Mouse (Mus musculus) thymus, adult 2 months (tissue): ENCODE results near the gene H2-DMb1. TPM values are rescaled to one million over a fixed set of nuclear protein-coding genes. Genes with fewer than 3 reads are reported as not detected.

Experiments used
- DNase-seq: peaks from one replicate; pipeline ENCODE4 v3.0.0; 2021
- H3K27ac ChIP-seq: fragments of 200-500 bp; 2 replicates; pipeline ENCODE4 v1.5.1; 2012; ENCODE audit warnings: low read length, control low read depth; ENCODE audit not compliant: control insufficient read depth, insufficient read depth
- H3K27me3 ChIP-seq: fragments of 200-500 bp; 2 replicates; pipeline ENCODE4 v1.6.1; 2012; ENCODE audit warnings: mild to moderate bottlenecking, low read length, moderate library complexity, mixed read lengths; ENCODE audit not compliant: control insufficient read depth, insufficient read depth
- H3K36me3 ChIP-seq: fragments of 200-500 bp; 2 replicates; pipeline ENCODE4 v1.6.1; 2012; ENCODE audit warnings: mild to moderate bottlenecking, low read length, moderate library complexity; ENCODE audit not compliant: control insufficient read depth, insufficient read depth
- H3K4me1 ChIP-seq: fragments of 200-500 bp; replicated peaks from 2 replicates; pipeline ENCODE4 v1.6.1; 2012; ENCODE audit warnings: low read length; ENCODE audit not compliant: control insufficient read depth, insufficient read depth
- H3K4me3 ChIP-seq: fragments of 200-500 bp; 2 replicates; pipeline ENCODE4 v1.5.1; 2012; ENCODE audit warnings: mild to moderate bottlenecking, low read length, control low read depth, moderate library complexity; ENCODE audit not compliant: control insufficient read depth, insufficient read depth
- CTCF ChIP-seq: fragments of 200-500 bp; IDR thresholded peaks from 2 replicates; pipeline ENCODE4 v1.5.1; 2012; ENCODE audit warnings: mild to moderate bottlenecking, control low read depth, low read length, moderate library complexity, borderline replicate concordance; ENCODE audit not compliant: control insufficient read depth, poor library complexity, insufficient read depth; ENCODE audit errors: extremely low read depth
- POLR2A ChIP-seq: fragments of 200-500 bp; IDR thresholded peaks from 2 replicates; pipeline ENCODE4 v1.6.1; 2012; ENCODE audit warnings: mild to moderate bottlenecking, low read length, control low read depth, moderate library complexity; ENCODE audit not compliant: control insufficient read depth, poor library complexity, insufficient read depth; ENCODE audit errors: extremely low read depth
- WGBS: fragments of 180-500 bp; shearing (Covaris S2); methylation state at CpG from one replicate; pipeline ENCODE4 v1.1.7; 2018; 5-methylcytosine and 5-hydroxymethylcytosine counted together
- polyA plus RNA-seq: library from polyadenylated mRNA; depleted of rRNA; stranded (reverse); fragments of >200 nt; gene quantifications from 2 replicates; pipeline ENCODE4 v1.2.3, GENCODE M21; 2012

The H2-DMb1 gene
- polyA plus RNA-seq, 1 experiment: 197 TPM

GRCm38 (mm10) chr17:34187261-34187916, 34.5 kb downstream of the H2-DMb1 start, which contains the start of the genes Tap1 and Psmb9:
Gene Tap1 (plus strand): TSS chr17:34187553.
Gene Psmb9 (minus strand): TSS chr17:34187764.
- TF ChIP-seq POLR2A (peak; percentile 86), CTCF (peak; percentile 46; the same call in 1 of the 2 replicates)
- H3K27ac ChIP-seq: peak within 1 kb of the TSS; percentile 86
- H3K27me3 ChIP-seq: no peaks in the 10 kb centered on the region
- H3K36me3 ChIP-seq: peaks cover 12% of the 10 kb centered on the region
- under 1% methylated on average over 46 of the region's 46 CpGs for WGBS
- H3K4me1 ChIP-seq: peaks cover 35% of the 10 kb centered on the region
- peak; percentile 99 for DNase-seq
- peak within 1 kb of the TSS; percentile 62 for H3K4me3 ChIP-seq

GRCm38 (mm10) chr17:34188010-34188409, 35.1 kb downstream of the H2-DMb1 start:
- TF ChIP-seq CTCF (no peak; the same call in 1 of the 2 replicates), POLR2A (no peak)
- H3K36me3 ChIP-seq: peaks cover 15% of the 10 kb centered on the region
- under 1% methylated on average over 20 of the region's 20 CpGs for WGBS
- H3K4me3 ChIP-seq: peak overlapping the region; percentile 62
- peaks cover 35% of the 10 kb centered on the region for H3K4me1 ChIP-seq
- H3K27me3 ChIP-seq: no peaks in the 10 kb centered on the region
- no peak for DNase-seq
- peak overlapping the region; percentile 81 for H3K27ac ChIP-seq

GRCm38 (mm10) chr17:34188986-34189385, 36.1 kb downstream of the H2-DMb1 start:
- no peak for DNase-seq
- peaks cover 37% of the 10 kb centered on the region for H3K4me1 ChIP-seq
- peaks cover 14% of the 10 kb centered on the region; the same call in 1 of the 2 replicates for H3K36me3 ChIP-seq
- WGBS: 40% methylated on average over 6 of the region's 6 CpGs
- TF ChIP-seq CTCF: no peak
- TF ChIP-seq POLR2A: no peak
- peak overlapping the region; percentile 32 for H3K4me3 ChIP-seq
- peak overlapping the region; percentile 17; the same call in 1 of the 2 replicates for H3K27ac ChIP-seq
- no peaks in the 10 kb centered on the region for H3K27me3 ChIP-seq

GRCm38 (mm10) chr17:34192852-34193251, 40.0 kb downstream of the H2-DMb1 start:
- no peak for TF ChIP-seq POLR2A
- TF ChIP-seq CTCF: no peak
- Histone ChIP-seq H3K27ac (no peak overlapping the region), H3K27me3 (no peaks in the 10 kb centered on the region), H3K4me3 (no peak overlapping the region), H3K4me1 (peaks cover 33% of the 10 kb centered on the region), H3K36me3 (peaks cover 18% of the 10 kb centered on the region)
- 95% methylated on average over 16 of the region's 16 CpGs for WGBS
- DNase-seq: no peak

GRCm38 (mm10) chr17:34193468-34193867, 40.6 kb downstream of the H2-DMb1 start:
- Histone ChIP-seq H3K27me3 (no peaks in the 10 kb centered on the region), H3K27ac (no peak overlapping the region), H3K4me3 (no peak overlapping the region), H3K4me1 (peaks cover 30% of the 10 kb centered on the region), H3K36me3 (peaks cover 18% of the 10 kb centered on the region)
- no peak for DNase-seq
- no peak for TF ChIP-seq POLR2A
- TF ChIP-seq CTCF: no peak
- WGBS: 89% methylated on average over 8 of the region's 8 CpGs

GRCm38 (mm10) chr17:34194723-34195122, 41.9 kb downstream of the H2-DMb1 start:
- 94% methylated on average over 4 of the region's 4 CpGs for WGBS
- Histone ChIP-seq H3K36me3 (peaks cover 16% of the 10 kb centered on the region), H3K27me3 (no peaks in the 10 kb centered on the region), H3K4me3 (no peak overlapping the region), H3K27ac (no peak overlapping the region), H3K4me1 (peaks cover 21% of the 10 kb centered on the region)
- TF ChIP-seq CTCF (no peak), POLR2A (no peak)
- DNase-seq: no peak

GRCm38 (mm10) chr17:34196491-34196890, 43.6 kb downstream of the H2-DMb1 start:
- peaks cover 19% of the 10 kb centered on the region for H3K36me3 ChIP-seq
- H3K4me3 ChIP-seq: peak overlapping the region; percentile 44
- 9% methylated on average over 12 of the region's 12 CpGs for WGBS
- H3K4me1 ChIP-seq: peaks cover 26% of the 10 kb centered on the region
- no peaks in the 10 kb centered on the region for H3K27me3 ChIP-seq
- TF ChIP-seq POLR2A (peak; percentile 81), CTCF (peak; percentile 44; the same call in 1 of the 2 replicates)
- DNase-seq: peak; percentile 84
- H3K27ac ChIP-seq: peak overlapping the region; percentile 99
